Mouse (Mus musculus): Measurements from ENCODE around the gene Fgl2.

- no peak for TF ChIP-seq POLR2A (IDR thresholded peaks at IDR 0.05; ENCODE audit: low read depth, low read length)
- TF ChIP-seq CTCF (conservative IDR thresholded peaks at IDR 0.05; ENCODE audit: insufficient read depth, insufficient read length, low read depth, low read length), result no peak
Measured at GRCm38 (mm10) chr5:21382678-21383077, 10.2 kb downstream of the Fgl2 start.
